Mouse (Mus musculus): Measurements from ENCODE around the gene Pou1f1. TPM values are rescaled to one million over a fixed set of nuclear protein-coding genes. Genes with fewer than 3 reads are reported as not detected.
A peak's percentile ranks its signal among the peaks of the same experiment; 100 is the strongest.

The Pou1f1 gene
- polyA plus RNA-seq, 1 experiment from 2014 or later: not detected

DNA sequence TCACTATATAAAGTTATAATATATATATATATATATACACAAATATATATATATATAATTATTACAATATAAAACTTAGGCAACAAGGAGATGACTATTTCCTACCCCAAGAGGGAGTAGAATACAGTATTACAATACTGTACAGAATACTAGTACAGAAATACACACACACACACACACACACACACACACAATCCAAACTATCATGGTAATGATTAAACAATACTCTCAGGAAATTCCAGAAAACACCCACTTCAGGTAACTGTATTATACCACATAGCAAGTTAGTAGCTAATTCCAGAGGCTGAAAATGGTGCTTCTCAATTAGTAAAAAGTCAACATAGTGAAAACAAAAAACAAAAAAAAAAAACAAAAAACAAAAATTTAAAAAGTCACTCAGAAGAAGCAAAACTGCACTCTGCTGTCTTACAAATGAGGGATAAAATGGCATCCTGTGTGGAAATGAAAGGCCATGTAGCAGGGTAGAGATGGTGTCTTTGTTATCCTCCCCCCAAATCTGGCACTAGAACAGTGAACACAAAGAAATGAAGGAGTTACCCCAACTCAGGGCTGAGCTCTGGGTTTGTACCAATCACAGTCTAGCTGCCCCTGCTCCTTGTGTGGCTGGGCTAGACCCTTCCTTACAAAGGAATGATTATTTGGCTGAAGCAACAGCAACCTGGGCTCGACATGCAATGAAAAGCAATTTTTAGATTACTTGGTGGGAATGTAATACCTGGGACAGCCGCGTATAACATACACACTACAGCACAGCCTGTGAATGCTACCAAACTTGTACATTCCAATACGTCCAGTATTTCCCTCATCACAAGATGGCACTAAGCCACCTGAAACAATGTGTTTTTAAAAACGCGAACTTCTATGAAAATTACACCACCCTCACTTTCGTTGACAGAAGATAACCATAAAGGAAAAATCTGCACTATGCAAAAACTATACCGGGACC, 41.0 kb downstream of the Pou1f1 start:
- Histone ChIP-seq H3K9me3 (ENCODE audit: control insufficient read depth, low read length) (no peaks in the 10 kb centered on the region), H3K4me3 (replicated peaks; ENCODE audit: low read depth, low read length) (peak overlapping the region; percentile 92), H3K36me3 (ENCODE audit: control insufficient read depth, insufficient read depth, low read length) (no peaks in the 10 kb centered on the region), H3K27ac (replicated peaks; ENCODE audit: low read depth, low read length) (no peak overlapping the region), H3K4me1 (ENCODE audit: control insufficient read depth, insufficient read depth, low read length) (0 out of 2 replicates have a peak, but pooled peaks cover 3% of the 10 kb centered on the region), H3K9ac (replicated peaks; ENCODE audit: low read length) (peak overlapping the region; percentile 52), H3K4me2 (ENCODE audit: low read length) (peak overlapping the region; percentile 85), H3K27me3 (ENCODE audit: control insufficient read depth, insufficient read depth, low read length) (no peaks in the 10 kb centered on the region)
- ATAC-seq (ENCODE audit: low FRiP score, low TSS enrichment) (no peak), DNase-seq (peak; percentile 55)
- 14% methylated on average over 8 of the region's 8 CpGs for WGBS

GRCm38 (mm10) chr16:65561963-65562863, 41.9 kb downstream of the Pou1f1 start, which contains the start of gene Chmp2b:
Gene Chmp2b (minus strand): TSS chr16:65562726.
- H3K4me2 ChIP-seq (ENCODE audit: low read length): peak within 1 kb of the TSS; percentile 85
- peak within 1 kb of the TSS; percentile 52 for H3K9ac ChIP-seq (replicated peaks; ENCODE audit: low read length)
- H3K36me3 ChIP-seq (ENCODE audit: control insufficient read depth, insufficient read depth, low read length): no peaks in the 10 kb centered on the region
- ATAC-seq (ENCODE audit: low FRiP score, low TSS enrichment) (peak; percentile 93), DNase-seq (peak; percentile 96)
- no peaks in the 10 kb centered on the region for H3K27me3 ChIP-seq (ENCODE audit: control insufficient read depth, insufficient read depth, low read length)
- H3K27ac ChIP-seq (replicated peaks; ENCODE audit: low read depth, low read length): peak within 1 kb of the TSS; percentile 57
- no peaks in the 10 kb centered on the region for H3K9me3 ChIP-seq (ENCODE audit: control insufficient read depth, low read length)
- under 1% methylated on average over 67 of the region's 69 CpGs for WGBS
- H3K4me1 ChIP-seq (ENCODE audit: control insufficient read depth, insufficient read depth, low read length): 0 out of 2 replicates have a peak, but pooled peaks cover 3% of the 10 kb centered on the region
- H3K4me3 ChIP-seq (replicated peaks; ENCODE audit: low read depth, low read length): peak within 1 kb of the TSS; percentile 92

DNA sequence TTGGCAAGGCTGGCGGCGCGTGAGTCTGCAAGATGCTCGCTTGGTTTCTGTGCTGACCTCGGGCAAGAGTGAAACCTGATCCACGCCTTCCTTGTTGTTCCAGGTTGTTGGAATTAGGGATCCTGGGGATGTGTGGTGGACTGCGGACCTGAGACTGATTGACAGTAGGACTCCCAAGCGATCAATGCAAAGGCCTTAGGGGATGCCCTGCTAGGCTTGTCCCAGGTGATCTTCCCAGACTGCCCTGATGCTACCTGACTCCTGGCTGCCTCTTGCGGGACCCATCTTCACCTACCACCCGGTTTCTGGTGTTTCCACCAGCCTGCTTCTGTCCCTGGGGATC, 42.5 kb downstream of the Pou1f1 start:
- peak overlapping the region; percentile 92 for H3K4me3 ChIP-seq (replicated peaks; ENCODE audit: low read depth, low read length)
- H3K27me3 ChIP-seq (ENCODE audit: control insufficient read depth, insufficient read depth, low read length): no peaks in the 10 kb centered on the region
- 0 out of 2 replicates have a peak, but pooled peaks cover 3% of the 10 kb centered on the region for H3K4me1 ChIP-seq (ENCODE audit: control insufficient read depth, insufficient read depth, low read length)
- WGBS: 1% methylated on average over 10 of the region's 10 CpGs
- H3K27ac ChIP-seq (replicated peaks; ENCODE audit: low read depth, low read length): peak overlapping the region; percentile 42
- peak; percentile 76 for ATAC-seq (ENCODE audit: low FRiP score, low TSS enrichment)
- peak overlapping the region; percentile 85 for H3K4me2 ChIP-seq (ENCODE audit: low read length)
- no peaks in the 10 kb centered on the region for H3K9me3 ChIP-seq (ENCODE audit: control insufficient read depth, low read length)
- H3K9ac ChIP-seq (replicated peaks; ENCODE audit: low read length): peak overlapping the region; percentile 52
- DNase-seq: no peak
- H3K36me3 ChIP-seq (ENCODE audit: control insufficient read depth, insufficient read depth, low read length): no peaks in the 10 kb centered on the region

DNA sequence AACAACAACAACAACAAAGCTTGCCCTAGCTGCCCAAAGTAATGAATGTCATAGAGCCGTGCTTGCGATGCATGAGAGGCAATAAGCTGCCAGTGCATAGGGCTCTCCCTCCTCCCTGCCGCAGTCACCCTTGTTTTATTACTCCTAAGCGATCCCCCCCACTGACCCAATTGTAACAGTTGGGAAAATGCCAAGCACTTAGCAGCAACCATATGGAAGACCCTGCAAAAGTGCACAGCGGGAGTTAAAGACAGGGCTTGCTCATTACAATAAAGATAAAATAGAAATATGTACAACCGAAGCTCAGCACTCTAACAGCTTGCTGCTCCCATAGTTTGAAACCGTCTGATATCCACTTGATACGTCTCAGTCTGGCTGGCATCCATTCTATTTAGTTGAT, 44.0 kb downstream of the Pou1f1 start:
- Histone ChIP-seq H3K9ac (replicated peaks; ENCODE audit: low read length) (no peak overlapping the region), H3K9me3 (ENCODE audit: control insufficient read depth, low read length) (no peaks in the 10 kb centered on the region), H3K36me3 (ENCODE audit: control insufficient read depth, insufficient read depth, low read length) (no peaks in the 10 kb centered on the region), H3K27me3 (ENCODE audit: control insufficient read depth, insufficient read depth, low read length) (no peaks in the 10 kb centered on the region), H3K4me2 (ENCODE audit: low read length) (no peak overlapping the region), H3K27ac (replicated peaks; ENCODE audit: low read depth, low read length) (no peak overlapping the region), H3K4me1 (ENCODE audit: control insufficient read depth, insufficient read depth, low read length) (0 out of 2 replicates have a peak, but pooled peaks cover 3% of the 10 kb centered on the region), H3K4me3 (replicated peaks; ENCODE audit: low read depth, low read length) (no peak overlapping the region)
- WGBS: 79% methylated on average over 8 of the region's 8 CpGs
- ATAC-seq (ENCODE audit: low FRiP score, low TSS enrichment): no peak
- DNase-seq: no peak

DNA sequence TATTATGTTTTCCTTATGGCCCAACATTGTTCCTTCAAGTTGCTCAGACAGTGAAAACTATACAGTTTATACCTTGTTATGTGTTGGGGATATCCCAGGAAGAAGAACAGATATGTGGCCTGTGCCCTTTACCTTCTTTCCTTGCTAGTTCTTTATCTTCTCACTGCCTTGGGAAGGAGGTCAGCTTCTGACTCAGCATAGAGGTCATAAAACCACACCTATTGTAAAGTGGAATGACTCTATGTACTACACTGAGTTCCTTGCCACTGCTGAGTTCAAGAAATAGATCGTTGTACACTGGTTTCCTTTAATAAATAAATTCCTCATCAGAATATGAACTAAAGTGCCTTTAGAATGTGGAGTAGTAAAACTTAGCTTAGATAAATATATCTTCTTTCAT, 44.6 kb downstream of the Pou1f1 start:
- Histone ChIP-seq H3K4me1 (ENCODE audit: control insufficient read depth, insufficient read depth, low read length) (0 out of 2 replicates have a peak, but pooled peaks cover 3% of the 10 kb centered on the region), H3K9ac (replicated peaks; ENCODE audit: low read length) (no peak overlapping the region), H3K27ac (replicated peaks; ENCODE audit: low read depth, low read length) (no peak overlapping the region), H3K4me3 (replicated peaks; ENCODE audit: low read depth, low read length) (no peak overlapping the region), H3K27me3 (ENCODE audit: control insufficient read depth, insufficient read depth, low read length) (no peaks in the 10 kb centered on the region), H3K9me3 (ENCODE audit: control insufficient read depth, low read length) (no peaks in the 10 kb centered on the region), H3K36me3 (ENCODE audit: control insufficient read depth, insufficient read depth, low read length) (no peaks in the 10 kb centered on the region), H3K4me2 (ENCODE audit: low read length) (no peak overlapping the region)
- DNase-seq (no peak), ATAC-seq (ENCODE audit: low FRiP score, low TSS enrichment) (no peak)
- 91% methylated on average over 1 of the region's 1 CpGs for WGBS

DNA sequence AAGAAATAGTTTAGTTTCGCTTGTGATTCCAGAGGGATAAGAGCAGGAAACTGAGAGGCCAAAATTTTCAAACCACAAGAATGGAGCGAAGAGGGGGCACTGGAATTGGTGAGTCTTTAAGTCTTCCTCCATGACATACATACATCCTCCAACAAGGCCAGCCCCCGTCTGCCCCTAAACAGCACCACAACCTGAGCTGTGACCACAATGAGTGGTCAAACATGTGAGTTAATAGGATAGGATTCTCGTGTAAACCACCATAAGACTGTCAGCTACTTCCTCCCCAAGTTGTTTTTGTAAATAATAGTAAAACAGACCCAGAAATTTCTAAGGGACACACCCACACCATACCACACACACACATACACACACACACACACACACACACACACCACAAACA, 48.5 kb downstream of the Pou1f1 start:
- no peak for DNase-seq
- Histone ChIP-seq H3K9me3 (ENCODE audit: control insufficient read depth, low read length) (no peaks in the 10 kb centered on the region), H3K4me2 (ENCODE audit: low read length) (no peak overlapping the region), H3K27ac (replicated peaks; ENCODE audit: low read depth, low read length) (no peak overlapping the region), H3K36me3 (ENCODE audit: control insufficient read depth, insufficient read depth, low read length) (no peaks in the 10 kb centered on the region), H3K4me3 (replicated peaks; ENCODE audit: low read depth, low read length) (no peak overlapping the region), H3K9ac (replicated peaks; ENCODE audit: low read length) (no peak overlapping the region), H3K27me3 (ENCODE audit: control insufficient read depth, insufficient read depth, low read length) (no peaks in the 10 kb centered on the region), H3K4me1 (ENCODE audit: control insufficient read depth, insufficient read depth, low read length) (no peaks in the 10 kb centered on the region)
- no peak for ATAC-seq (ENCODE audit: low FRiP score, low TSS enrichment)
- WGBS: 80% methylated on average over 4 of the region's 4 CpGs

GRCm38 (mm10) chr16:65577298-65578029, 57.2 kb downstream of the Pou1f1 start:
- Histone ChIP-seq H3K9me3 (ENCODE audit: control insufficient read depth, low read length) (no peaks in the 10 kb centered on the region), H3K4me3 (replicated peaks; ENCODE audit: low read depth, low read length) (no peak overlapping the region), H3K4me2 (ENCODE audit: low read length) (no peak overlapping the region), H3K27ac (replicated peaks; ENCODE audit: low read depth, low read length) (no peak overlapping the region), H3K4me1 (ENCODE audit: control insufficient read depth, insufficient read depth, low read length) (no peaks in the 10 kb centered on the region), H3K9ac (replicated peaks; ENCODE audit: low read length) (no peak overlapping the region), H3K36me3 (ENCODE audit: control insufficient read depth, insufficient read depth, low read length) (no peaks in the 10 kb centered on the region), H3K27me3 (ENCODE audit: control insufficient read depth, insufficient read depth, low read length) (no peaks in the 10 kb centered on the region)
- DNase-seq (no peak), ATAC-seq (ENCODE audit: low FRiP score, low TSS enrichment) (no peak)
- 36% methylated on average over 6 of the region's 6 CpGs for WGBS

Measured in midbrain, embryonic 14.5 days (tissue).